20 mouse cellular contexts compared by ENCODE assay signal in the genomic region with DNA sequence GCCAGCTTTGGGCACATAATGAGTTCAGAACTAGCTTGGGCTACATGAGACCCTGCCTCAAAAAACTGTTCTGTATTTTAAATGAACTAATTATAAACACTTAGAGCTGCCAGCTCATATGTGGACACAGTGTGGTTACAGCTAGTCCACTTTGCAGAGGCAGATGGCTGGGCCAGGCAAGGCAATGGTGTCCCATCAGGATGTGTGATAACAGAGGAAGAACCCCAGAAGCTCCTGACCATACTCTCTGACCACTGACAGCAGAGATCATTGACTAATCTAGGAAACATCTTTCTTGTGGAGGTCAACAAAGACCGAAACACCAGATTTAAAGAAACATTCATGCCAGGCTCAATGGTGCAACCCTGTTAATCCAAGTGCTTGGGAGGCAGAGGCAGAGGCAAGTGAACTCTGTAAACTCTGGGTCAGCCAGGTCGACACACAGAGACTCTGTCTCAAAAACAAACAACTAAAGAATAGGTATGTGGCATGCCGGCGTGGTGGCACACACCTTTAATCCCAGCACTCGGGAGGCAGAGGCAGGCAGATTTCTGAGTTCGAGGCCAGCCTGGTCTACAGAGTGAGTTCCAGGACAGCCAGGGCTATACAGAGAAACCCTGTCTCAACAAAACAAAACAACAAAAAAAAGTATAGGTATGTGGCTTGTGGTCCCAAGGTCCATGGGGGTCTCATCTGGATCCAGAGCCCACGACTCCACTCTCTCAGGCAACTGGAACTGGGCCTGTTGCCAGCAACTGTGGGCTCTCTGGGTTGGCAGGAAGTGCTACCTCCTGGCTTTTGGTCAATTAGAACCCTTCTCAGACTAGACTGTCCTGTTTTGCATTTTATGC. TPM values are rescaled to one million over a fixed set of nuclear protein-coding genes. Genes with fewer than 3 reads are reported as not detected.
A peak's percentile ranks its signal among the peaks of the same experiment; 100 is the strongest.
DNase-seq lines count a peak whose midpoint lies in the region; ATAC-seq and TF ChIP-seq lines count a peak whose summit lies in the region.
"Had no signal": no experiment of that assay in that cellular context is flagged by ENCODE, and none has a peak within 500 bp of the region (broad histone marks: within the 10 kb centered on the region; RNA-seq: fewer than 3 reads in every experiment).

No protein-coding gene starts in this region.

- no peaks in the 10 kb centered on the region for H3K4me1 ChIP-seq in hindbrain, postnatal 0 days (ENCODE audit: insufficient read depth, low read length)
- H3K4me1 ChIP-seq in hindbrain, embryonic 14.5 days (replicated peaks; ENCODE audit: control insufficient read depth, insufficient read depth, low read length) = no peaks in the 10 kb centered on the region
- H3K4me1 ChIP-seq in liver, embryonic 13.5 days (replicated peaks) = peaks cover 49% of the 10 kb centered on the region
- no peaks in the 10 kb centered on the region for H3K4me1 ChIP-seq in midbrain, embryonic 13.5 days (replicated peaks)
- H3K4me1 ChIP-seq in thymus, adult 2 months (replicated peaks; ENCODE audit: control insufficient read depth, insufficient read depth, low read length) = peaks cover 10% of the 10 kb centered on the region
- H3K4me1 ChIP-seq: forebrain, embryonic 10.5 days; kidney, embryonic 15.5 days; limb, embryonic 15.5 days; neural tube, embryonic 13.5 days had no signal

- no peak for TF ChIP-seq CTCF in hindbrain, postnatal 0 days (IDR thresholded peaks at IDR 0.05; ENCODE audit: low read depth)
- TF ChIP-seq CTCF in thymus, adult 2 months (IDR thresholded peaks at IDR 0.05; ENCODE audit: borderline replicate concordance, control insufficient read depth, extremely low read depth, insufficient read depth, low read length, poor library complexity) = no peak

- peak; percentile 29 for DNase-seq in hindbrain, postnatal 0 days (ENCODE audit: low spot score)
- no peak for DNase-seq in hindbrain, embryonic 14.5 days (ENCODE audit: low spot score)
- DNase-seq in right cerebral cortex, postnatal 10 days (ENCODE audit: low spot score in 2 of 2) = peak; percentile 47 to 61
- no peak for DNase-seq in right cerebral cortex, adult 18-20 months
- DNase-seq in liver, embryonic 13.5 days = no peak
- no peak for DNase-seq in urinary bladder, postnatal 36 days (ENCODE audit: low spot score in 2 of 2)
- DNase-seq in thymus, adult 2 months = no peak
- DNase-seq: adrenal gland, postnatal 10 days; cerebellum, adult 9-10 months; heart, adult 18-20 months; heart, postnatal 4 days; thymus, postnatal 14 days had no signal

- no peak for ATAC-seq in hindbrain, postnatal 0 days
- ATAC-seq in hindbrain, embryonic 14.5 days (ENCODE audit: low FRiP score) = no peak
- ATAC-seq in liver, embryonic 13.5 days (ENCODE audit: low read depth) = no peak
- no peak for ATAC-seq in midbrain, embryonic 13.5 days
- ATAC-seq: lung, postnatal 0 days had no signal

- H3K27ac ChIP-seq in hindbrain, postnatal 0 days = no peak overlapping the region; the same call in 1 of the 2 replicates
- no peak overlapping the region for H3K27ac ChIP-seq in hindbrain, embryonic 14.5 days
- H3K27ac ChIP-seq in liver, embryonic 13.5 days = peak overlapping the region; percentile 19; the same call in 1 of the 2 replicates
- H3K27ac ChIP-seq in midbrain, embryonic 13.5 days = no peak overlapping the region
- no peak overlapping the region for H3K27ac ChIP-seq in thymus, adult 2 months (ENCODE audit: control insufficient read depth, insufficient read depth, low read length)
- H3K27ac ChIP-seq: kidney, embryonic 15.5 days; limb, embryonic 15.5 days; neural tube, embryonic 13.5 days had no signal

- TF ChIP-seq POLR2A in thymus, adult 2 months (IDR thresholded peaks at IDR 0.05; ENCODE audit: control insufficient read depth, extremely low read depth, insufficient read depth, low read length, poor library complexity) = no peak

- WGBS in hindbrain, postnatal 0 days = 74% methylated on average over 7 of the region's 7 CpGs
- 84% methylated on average over 7 of the region's 7 CpGs for WGBS in hindbrain, embryonic 14.5 days
- 61% methylated on average over 7 of the region's 7 CpGs for WGBS in liver, embryonic 13.5 days (ENCODE audit: insufficient replicate concordance)
- 87% methylated on average over 7 of the region's 7 CpGs for WGBS in midbrain, embryonic 13.5 days
- WGBS in thymus, adult 2 months = 86% methylated on average over 7 of the region's 7 CpGs

- no peak overlapping the region for H3K4me2 ChIP-seq in hindbrain, postnatal 0 days (ENCODE audit: low read depth, low read length)
- H3K4me2 ChIP-seq in hindbrain, embryonic 14.5 days (replicated peaks) = no peak overlapping the region
- no peak overlapping the region for H3K4me2 ChIP-seq in liver, embryonic 13.5 days
- no peak overlapping the region for H3K4me2 ChIP-seq in midbrain, embryonic 13.5 days (replicated peaks)
- H3K4me2 ChIP-seq: kidney, embryonic 15.5 days; limb, embryonic 15.5 days; neural tube, embryonic 13.5 days had no signal

- no peak overlapping the region for H3K4me3 ChIP-seq in hindbrain, postnatal 0 days (ENCODE audit: low read length)
- H3K4me3 ChIP-seq in hindbrain, embryonic 14.5 days (replicated peaks; ENCODE audit: low read length) = no peak overlapping the region
- no peak overlapping the region for H3K4me3 ChIP-seq in liver, embryonic 13.5 days (replicated peaks)
- no peak overlapping the region for H3K4me3 ChIP-seq in midbrain, embryonic 13.5 days (replicated peaks)
- H3K4me3 ChIP-seq in thymus, adult 2 months (ENCODE audit: control insufficient read depth, insufficient read depth, low read length) = no peak overlapping the region
- H3K4me3 ChIP-seq: forebrain, embryonic 10.5 days; kidney, embryonic 15.5 days; limb, embryonic 15.5 days; neural tube, embryonic 13.5 days had no signal

- no peaks in the 10 kb centered on the region for H3K27me3 ChIP-seq in hindbrain, postnatal 0 days (ENCODE audit: insufficient read depth, low read length)
- H3K27me3 ChIP-seq in hindbrain, embryonic 14.5 days (ENCODE audit: control insufficient read depth, insufficient read depth, low read length) = no peaks in the 10 kb centered on the region
- H3K27me3 ChIP-seq in liver, embryonic 13.5 days = no peaks in the 10 kb centered on the region
- no peaks in the 10 kb centered on the region for H3K27me3 ChIP-seq in midbrain, embryonic 13.5 days
- H3K27me3 ChIP-seq in thymus, adult 2 months (ENCODE audit: control insufficient read depth, insufficient read depth, low read length) = no peaks in the 10 kb centered on the region
- H3K27me3 ChIP-seq: kidney, embryonic 15.5 days; limb, embryonic 15.5 days; neural tube, embryonic 13.5 days had no signal

- no peaks in the 10 kb centered on the region for H3K36me3 ChIP-seq in hindbrain, postnatal 0 days (ENCODE audit: insufficient read depth, low read length)
- no peaks in the 10 kb centered on the region for H3K36me3 ChIP-seq in hindbrain, embryonic 14.5 days (replicated peaks; ENCODE audit: control insufficient read depth, insufficient read depth)
- H3K36me3 ChIP-seq in liver, embryonic 13.5 days = peaks cover 5% of the 10 kb centered on the region; the same call in 1 of the 2 replicates
- no peaks in the 10 kb centered on the region for H3K36me3 ChIP-seq in midbrain, embryonic 13.5 days
- no peaks in the 10 kb centered on the region for H3K36me3 ChIP-seq in thymus, adult 2 months (ENCODE audit: control insufficient read depth, insufficient read depth, low read length)
- H3K36me3 ChIP-seq: forebrain, embryonic 10.5 days; kidney, embryonic 15.5 days; limb, embryonic 15.5 days; neural tube, embryonic 13.5 days had no signal

- H3K9ac ChIP-seq in hindbrain, postnatal 0 days (replicated peaks; ENCODE audit: low read length) = no peak overlapping the region
- no peak overlapping the region for H3K9ac ChIP-seq in hindbrain, embryonic 14.5 days
- H3K9ac ChIP-seq in liver, embryonic 13.5 days = no peak overlapping the region
- no peak overlapping the region for H3K9ac ChIP-seq in midbrain, embryonic 13.5 days (replicated peaks)
- H3K9ac ChIP-seq: kidney, embryonic 15.5 days; limb, embryonic 15.5 days; neural tube, embryonic 13.5 days had no signal

- no peaks in the 10 kb centered on the region for H3K9me3 ChIP-seq in hindbrain, postnatal 0 days (ENCODE audit: low read length)
- H3K9me3 ChIP-seq in hindbrain, embryonic 14.5 days (ENCODE audit: control insufficient read depth, low read length) = no peaks in the 10 kb centered on the region
- no peaks in the 10 kb centered on the region for H3K9me3 ChIP-seq in liver, embryonic 13.5 days (replicated peaks)
- no peaks in the 10 kb centered on the region for H3K9me3 ChIP-seq in midbrain, embryonic 13.5 days
- H3K9me3 ChIP-seq: forebrain, embryonic 10.5 days; kidney, embryonic 15.5 days; limb, embryonic 15.5 days; neural tube, embryonic 13.5 days had no signal

RNA-seq across cellular contexts. Expression of gene Irak2, which starts 11.3 kb away (rescaled TPM):
- total RNA-seq in hindbrain, postnatal 0 days (2014; rRNA removed) = 12.1 and 13.9 TPM in 2 replicates
- 4.6 and 4.8 TPM in 2 replicates for polyA plus RNA-seq in hindbrain, postnatal 0 days (2015; fragmentation: Nextera tagmentation; extraction: Ambion mirVana)
- 0.95 and 1.4 TPM in 2 replicates for polyA plus RNA-seq in hindbrain, embryonic 14.5 days (2014; fragmentation: Nextera tagmentation; extraction: Ambion mirVana)
- 12.1 and 14.9 TPM in 2 replicates for polyA plus RNA-seq in liver, embryonic 13.5 days (2015; fragmentation: Nextera tagmentation; extraction: Ambion mirVana)
- 0.99 and 1.3 TPM in 2 replicates for polyA plus RNA-seq in midbrain, embryonic 13.5 days (2015; fragmentation: Nextera tagmentation; extraction: Ambion mirVana)
- polyA plus RNA-seq in thymus, adult 2 months (2012; rRNA removed) = 16.5 and 17.8 TPM in 2 replicates

RNA-seq across cellular contexts. Expression of gene Vhl, which starts 25.8 kb away (rescaled TPM):
- total RNA-seq in hindbrain, postnatal 0 days (2014; rRNA removed) = 95.7 and 95.9 TPM in 2 replicates
- 65.4 and 66.8 TPM in 2 replicates for polyA plus RNA-seq in hindbrain, postnatal 0 days (2015; fragmentation: Nextera tagmentation; extraction: Ambion mirVana)
- polyA plus RNA-seq in hindbrain, embryonic 14.5 days (2014; fragmentation: Nextera tagmentation; extraction: Ambion mirVana) = 86.5 and 96.9 TPM in 2 replicates
- polyA plus RNA-seq in liver, embryonic 13.5 days (2015; fragmentation: Nextera tagmentation; extraction: Ambion mirVana) = 7.8 and 9.4 TPM in 2 replicates
- 60.2 and 60.6 TPM in 2 replicates for polyA plus RNA-seq in midbrain, embryonic 13.5 days (2015; fragmentation: Nextera tagmentation; extraction: Ambion mirVana)
- polyA plus RNA-seq in thymus, adult 2 months (2012; rRNA removed) = 33.5 and 37.9 TPM in 2 replicates

RNA-seq across cellular contexts. Expression of gene Brk1, which starts 45.0 kb away (rescaled TPM):
- total RNA-seq in hindbrain, postnatal 0 days (2014; rRNA removed) = 179 and 211 TPM in 2 replicates
- 295 TPM in 2 replicates for polyA plus RNA-seq in hindbrain, postnatal 0 days (2015; fragmentation: Nextera tagmentation; extraction: Ambion mirVana)
- polyA plus RNA-seq in hindbrain, embryonic 14.5 days (2014; fragmentation: Nextera tagmentation; extraction: Ambion mirVana) = 261 and 267 TPM in 2 replicates
- polyA plus RNA-seq in liver, embryonic 13.5 days (2015; fragmentation: Nextera tagmentation; extraction: Ambion mirVana) = 101 and 104 TPM in 2 replicates
- polyA plus RNA-seq in midbrain, embryonic 13.5 days (2015; fragmentation: Nextera tagmentation; extraction: Ambion mirVana) = 227 and 229 TPM in 2 replicates
- polyA plus RNA-seq in thymus, adult 2 months (2012; rRNA removed) = 197 and 243 TPM in 2 replicates

RNA-seq across cellular contexts. Expression of gene Tatdn2, which starts 47.3 kb away (rescaled TPM):
- 52.2 and 55.5 TPM in 2 replicates for total RNA-seq in hindbrain, postnatal 0 days (2014; rRNA removed)
- polyA plus RNA-seq in hindbrain, postnatal 0 days (2015; fragmentation: Nextera tagmentation; extraction: Ambion mirVana) = 0.89 and 1.6 TPM in 2 replicates
- 2.2 and 2.4 TPM in 2 replicates for polyA plus RNA-seq in hindbrain, embryonic 14.5 days (2014; fragmentation: Nextera tagmentation; extraction: Ambion mirVana)
- polyA plus RNA-seq in liver, embryonic 13.5 days (2015; fragmentation: Nextera tagmentation; extraction: Ambion mirVana) = 0.94 and 1.0 TPM in 2 replicates
- polyA plus RNA-seq in midbrain, embryonic 13.5 days (2015; fragmentation: Nextera tagmentation; extraction: Ambion mirVana) = 0.93 and 1.0 TPM in 2 replicates
- polyA plus RNA-seq in thymus, adult 2 months (2012; rRNA removed) = 35.2 and 35.7 TPM in 2 replicates

RNA-seq across cellular contexts. Expression of gene Fancd2os, which starts 49.1 kb away (rescaled TPM):
- total RNA-seq in hindbrain, postnatal 0 days (2014; rRNA removed) = 0.54 TPM in 1 of 2 replicates, not detected in the other
- not detected in 2 replicates for polyA plus RNA-seq in hindbrain, postnatal 0 days (2015; fragmentation: Nextera tagmentation; extraction: Ambion mirVana)
- not detected in 2 replicates for polyA plus RNA-seq in hindbrain, embryonic 14.5 days (2014; fragmentation: Nextera tagmentation; extraction: Ambion mirVana)
- 0.09 TPM in 1 of 2 replicates, not detected in the other for polyA plus RNA-seq in liver, embryonic 13.5 days (2015; fragmentation: Nextera tagmentation; extraction: Ambion mirVana)
- polyA plus RNA-seq in midbrain, embryonic 13.5 days (2015; fragmentation: Nextera tagmentation; extraction: Ambion mirVana) = not detected in 2 replicates
- not detected in 2 replicates for polyA plus RNA-seq in thymus, adult 2 months (2012; rRNA removed)
- total RNA-seq: adrenal gland, postnatal 10 days; gastrocnemius, adult 8-10 months; heart, adult 18-20 months; heart, postnatal 4 days had no signal
- polyA plus RNA-seq: embryonic facial prominence, embryonic 14.5 days; forebrain, embryonic 10.5 days; limb, embryonic 15.5 days; lung, postnatal 0 days had no signal

Comparison
In these comparisons a context has a peak if more than half of its experiments do, and no peak if none do; other contexts are left out.
1. DNase-seq: peak in hindbrain, postnatal 0 days (single experiment) and right cerebral cortex, postnatal 10 days (2 of 2); none in hindbrain, embryonic 14.5 days (single experiment), right cerebral cortex, adult 18-20 months (single experiment), liver, embryonic 13.5 days (single experiment), urinary bladder, postnatal 36 days (0 of 2) and thymus, adult 2 months (single experiment).